Comparison of ENCODE assay signal across 23 mouse cellular contexts in genomic region chr13:52205951-52206350, GRCm38 (mm10).
DNase-seq lines count a peak whose midpoint lies in the region; ATAC-seq lines count a peak whose summit lies in the region.
"Had no signal": no experiment of that assay in that cellular context is flagged by ENCODE, and none has a peak within 500 bp of the region (broad histone marks: within the 10 kb centered on the region; RNA-seq: fewer than 3 reads in every experiment).

No protein-coding gene starts in this region.

- DNase-seq in gastrocnemius, postnatal 14 days: peak; percentile 34
- no peak for DNase-seq in gastrocnemius, postnatal 10 days
- peak; percentile 73 for DNase-seq in NIH3T3 (ENCODE audit: low read depth)
- peak; percentile 77 for DNase-seq in fibroblast of lung, adult 2 months (ENCODE audit: low read depth)
- DNase-seq in hindbrain, embryonic 14.5 days (ENCODE audit: low spot score): no peak
- DNase-seq in midbrain, embryonic 10.5 days (ENCODE audit: low spot score): no peak
- DNase-seq: adrenal gland, adult 8-10 months; adrenal gland, postnatal 25 days; cerebellum, adult 18-20 months; cerebellum, adult 9-10 months; cerebellum, postnatal 14 days; heart, adult 18-20 months; heart, postnatal 10 days; heart, postnatal 36 days; kidney, adult 2 months had no signal

- no peak overlapping the region for H3K9ac ChIP-seq in hindbrain, embryonic 14.5 days
- H3K9ac ChIP-seq: embryonic facial prominence, embryonic 12.5 days; embryonic facial prominence, embryonic 15.5 days; forebrain, embryonic 12.5 days; forebrain, embryonic 15.5 days; heart, embryonic 12.5 days; heart, embryonic 15.5 days; hindbrain, embryonic 15.5 days had no signal

- H3K36me3 ChIP-seq in hindbrain, embryonic 14.5 days (replicated peaks; ENCODE audit: control insufficient read depth, insufficient read depth): no peaks in the 10 kb centered on the region
- H3K36me3 ChIP-seq in midbrain, embryonic 10.5 days: no peaks in the 10 kb centered on the region
- H3K36me3 ChIP-seq: embryonic facial prominence, embryonic 12.5 days; embryonic facial prominence, embryonic 15.5 days; forebrain, embryonic 12.5 days; forebrain, embryonic 15.5 days; heart, embryonic 12.5 days; heart, embryonic 15.5 days; hindbrain, embryonic 10.5 days; hindbrain, embryonic 15.5 days had no signal

- no peak overlapping the region for H3K27ac ChIP-seq in hindbrain, embryonic 14.5 days
- H3K27ac ChIP-seq in midbrain, embryonic 10.5 days (replicated peaks): no peak overlapping the region
- H3K27ac ChIP-seq: embryonic facial prominence, embryonic 12.5 days; embryonic facial prominence, embryonic 15.5 days; forebrain, embryonic 12.5 days; forebrain, embryonic 15.5 days; heart, embryonic 15.5 days; hindbrain, embryonic 10.5 days; hindbrain, embryonic 15.5 days had no signal

- WGBS in hindbrain, embryonic 14.5 days: 81% methylated on average over 4 of the region's 4 CpGs
- 75% methylated on average over 4 of the region's 4 CpGs for WGBS in midbrain, embryonic 10.5 days

- peaks cover 3% of the 10 kb centered on the region; the same call in 1 of the 2 replicates for H3K9me3 ChIP-seq in hindbrain, embryonic 14.5 days (ENCODE audit: control insufficient read depth, low read length)
- H3K9me3 ChIP-seq in midbrain, embryonic 10.5 days (replicated peaks): no peaks in the 10 kb centered on the region
- H3K9me3 ChIP-seq: embryonic facial prominence, embryonic 12.5 days; embryonic facial prominence, embryonic 15.5 days; forebrain, embryonic 12.5 days; forebrain, embryonic 15.5 days; heart, embryonic 12.5 days; heart, embryonic 15.5 days; hindbrain, embryonic 10.5 days; hindbrain, embryonic 15.5 days had no signal

- no peaks in the 10 kb centered on the region for H3K27me3 ChIP-seq in hindbrain, embryonic 14.5 days (ENCODE audit: control insufficient read depth, insufficient read depth, low read length)
- H3K27me3 ChIP-seq in midbrain, embryonic 10.5 days (ENCODE audit: low read depth, poor library complexity, severe bottlenecking): 0 out of 2 replicates have a peak, but pooled peaks cover 5% of the 10 kb centered on the region
- H3K27me3 ChIP-seq: embryonic facial prominence, embryonic 12.5 days; embryonic facial prominence, embryonic 15.5 days; forebrain, embryonic 12.5 days; forebrain, embryonic 15.5 days; heart, embryonic 12.5 days; heart, embryonic 15.5 days; hindbrain, embryonic 15.5 days had no signal

- ATAC-seq in hindbrain, embryonic 14.5 days (ENCODE audit: low FRiP score): no peak
- ATAC-seq: forebrain, embryonic 15.5 days had no signal

- H3K4me1 ChIP-seq in hindbrain, embryonic 14.5 days (replicated peaks; ENCODE audit: control insufficient read depth, insufficient read depth, low read length): no peaks in the 10 kb centered on the region
- no peaks in the 10 kb centered on the region for H3K4me1 ChIP-seq in midbrain, embryonic 10.5 days
- H3K4me1 ChIP-seq: embryonic facial prominence, embryonic 12.5 days; embryonic facial prominence, embryonic 15.5 days; forebrain, embryonic 12.5 days; forebrain, embryonic 15.5 days; heart, embryonic 15.5 days; hindbrain, embryonic 10.5 days; hindbrain, embryonic 15.5 days had no signal

- H3K4me3 ChIP-seq in hindbrain, embryonic 14.5 days (replicated peaks; ENCODE audit: low read length): no peak overlapping the region
- H3K4me3 ChIP-seq in midbrain, embryonic 10.5 days: no peak overlapping the region
- H3K4me3 ChIP-seq: embryonic facial prominence, embryonic 12.5 days; embryonic facial prominence, embryonic 15.5 days; forebrain, embryonic 12.5 days; forebrain, embryonic 15.5 days; heart, embryonic 12.5 days; heart, embryonic 15.5 days; hindbrain, embryonic 10.5 days; hindbrain, embryonic 15.5 days had no signal

- intact Hi-C loops in gastrocnemius, postnatal 14 days (cut with DNase I; ENCODE audit: low total_unique reads): no loop called here

- H3K4me2 ChIP-seq in hindbrain, embryonic 14.5 days (replicated peaks): no peak overlapping the region
- H3K4me2 ChIP-seq: embryonic facial prominence, embryonic 12.5 days; embryonic facial prominence, embryonic 15.5 days; forebrain, embryonic 12.5 days; forebrain, embryonic 15.5 days; heart, embryonic 12.5 days; heart, embryonic 15.5 days; hindbrain, embryonic 15.5 days had no signal

Comparison
In these comparisons a context has a peak if more than half of its experiments do, and no peak if none do; other contexts are left out.
1. DNase-seq: peak in gastrocnemius, postnatal 14 days (single experiment), NIH3T3 (single experiment) and fibroblast of lung, adult 2 months (single experiment); none in gastrocnemius, postnatal 10 days (single experiment), hindbrain, embryonic 14.5 days (single experiment) and midbrain, embryonic 10.5 days (single experiment).